Mouse (Mus musculus): ENCODE results near the gene Tmed8. TPM values are rescaled to one million over a fixed set of nuclear protein-coding genes. Genes with fewer than 3 reads are reported as not detected.

Gene Tmed8
- polyA plus RNA-seq, 1 experiment from 2014 or later: 4.9 TPM

- Histone ChIP-seq H3K4me1 (no peaks in the 10 kb centered on the region), H3K4me3 (no peak overlapping the region), H3K36me3 (peaks cover 21% of the 10 kb centered on the region; the same call in 1 of the 2 replicates), H3K27ac (no peak overlapping the region), H3K4me2 (replicated peaks) (no peak overlapping the region), H3K9ac (no peak overlapping the region), H3K9me3 (no peaks in the 10 kb centered on the region), H3K27me3 (replicated peaks) (no peaks in the 10 kb centered on the region)
- WGBS: 70% methylated on average over 3 of the region's 3 CpGs
- ATAC-seq (ENCODE audit: low FRiP score, low read depth): no peak
Observed at GRCm38 (mm10) chr12:87131619-87132018, 68.6 kb downstream of the Tmed8 start.

- H3K4me1 ChIP-seq: no peaks in the 10 kb centered on the region
- H3K27me3 ChIP-seq (replicated peaks): no peaks in the 10 kb centered on the region
- H3K4me2 ChIP-seq (replicated peaks): no peak overlapping the region
- no peak overlapping the region for H3K27ac ChIP-seq
- H3K4me3 ChIP-seq: no peak overlapping the region
- WGBS: 89% methylated on average over 2 of the region's 2 CpGs
- peaks cover 21% of the 10 kb centered on the region; the same call in 1 of the 2 replicates for H3K36me3 ChIP-seq
- no peaks in the 10 kb centered on the region for H3K9me3 ChIP-seq
- no peak for ATAC-seq (ENCODE audit: low FRiP score, low read depth)
- H3K9ac ChIP-seq: no peak overlapping the region
Observed at GRCm38 (mm10) chr12:87131181-87131580, 69.1 kb downstream of the Tmed8 start.

GRCm38 (mm10) chr12:87130224-87130623, 70.0 kb downstream of the Tmed8 start:
- Histone ChIP-seq H3K27me3 (replicated peaks) (no peaks in the 10 kb centered on the region), H3K4me1 (no peaks in the 10 kb centered on the region), H3K27ac (no peak overlapping the region), H3K9ac (no peak overlapping the region), H3K36me3 (peaks cover 20% of the 10 kb centered on the region), H3K4me3 (no peak overlapping the region), H3K4me2 (replicated peaks) (no peak overlapping the region), H3K9me3 (no peaks in the 10 kb centered on the region)
- no peak for ATAC-seq (ENCODE audit: low FRiP score, low read depth)
- 89% methylated on average over 4 of the region's 4 CpGs for WGBS

- WGBS: 78% methylated on average over 4 of the region's 4 CpGs
- no peak overlapping the region for H3K9ac ChIP-seq
- H3K27ac ChIP-seq: no peak overlapping the region
- no peak overlapping the region for H3K4me2 ChIP-seq (replicated peaks)
- H3K36me3 ChIP-seq: peaks cover 28% of the 10 kb centered on the region
- no peaks in the 10 kb centered on the region for H3K4me1 ChIP-seq
- H3K9me3 ChIP-seq: no peaks in the 10 kb centered on the region
- no peaks in the 10 kb centered on the region for H3K27me3 ChIP-seq (replicated peaks)
- ATAC-seq (ENCODE audit: low FRiP score, low read depth): no peak
- H3K4me3 ChIP-seq: no peak overlapping the region
Observed at GRCm38 (mm10) chr12:87127256-87127655, 73.0 kb downstream of the Tmed8 start.

- no peak overlapping the region for H3K4me2 ChIP-seq (replicated peaks)
- no peak for ATAC-seq (ENCODE audit: low FRiP score, low read depth)
- H3K27ac ChIP-seq: no peak overlapping the region
- H3K9ac ChIP-seq: no peak overlapping the region
- H3K36me3 ChIP-seq: peaks cover 31% of the 10 kb centered on the region
- H3K9me3 ChIP-seq: no peaks in the 10 kb centered on the region
- no peak overlapping the region for H3K4me3 ChIP-seq
- H3K4me1 ChIP-seq: no peaks in the 10 kb centered on the region
- no peaks in the 10 kb centered on the region for H3K27me3 ChIP-seq (replicated peaks)
- WGBS: 94% methylated on average over 4 of the region's 4 CpGs
Observed at GRCm38 (mm10) chr12:87121918-87122589, 78.2 kb downstream of the Tmed8 start.

Other genes starting within 250 kb of the Tmed8 start
- 7.4 and 9.7 TPM in 2 replicates for gene Zdhhc22, start 210.0 kb downstream of the Tmed8 start, polyA plus RNA-seq (2016; fragmentation: Nextera tagmentation; extraction: Ambion mirVana)
- 2.7 and 2.8 TPM in 2 replicates for gene Tmem63c, start 179.1 kb downstream of the Tmed8 start, polyA plus RNA-seq (2016; fragmentation: Nextera tagmentation; extraction: Ambion mirVana)
- gene Ngb, start 97.9 kb downstream of the Tmed8 start, polyA plus RNA-seq (2016; fragmentation: Nextera tagmentation; extraction: Ambion mirVana): 0.49 and 0.60 TPM in 2 replicates
- 24.6 and 29.7 TPM in 2 replicates for gene Gstz1, start 53.3 kb downstream of the Tmed8 start, polyA plus RNA-seq (2016; fragmentation: Nextera tagmentation; extraction: Ambion mirVana)
- 12.5 and 13.2 TPM in 2 replicates for gene Pomt2, start 52.5 kb downstream of the Tmed8 start, polyA plus RNA-seq (2016; fragmentation: Nextera tagmentation; extraction: Ambion mirVana)
- gene Samd15, start 731 bp downstream of the Tmed8 start, polyA plus RNA-seq (2016; fragmentation: Nextera tagmentation; extraction: Ambion mirVana): 1.8 and 2.4 TPM in 2 replicates
- gene Noxred1, start 38.3 kb upstream of the Tmed8 start, polyA plus RNA-seq (2016; fragmentation: Nextera tagmentation; extraction: Ambion mirVana): 1.6 and 1.9 TPM in 2 replicates
- 62.0 and 62.8 TPM in 2 replicates for gene Vipas39, start 65.8 kb upstream of the Tmed8 start, polyA plus RNA-seq (2016; fragmentation: Nextera tagmentation; extraction: Ambion mirVana)
- 196 and 197 TPM in 2 replicates for gene Ahsa1, start 66.0 kb upstream of the Tmed8 start, polyA plus RNA-seq (2016; fragmentation: Nextera tagmentation; extraction: Ambion mirVana)
- 0.32 and 0.54 TPM in 2 replicates for gene Ism2, start 99.3 kb upstream of the Tmed8 start, polyA plus RNA-seq (2016; fragmentation: Nextera tagmentation; extraction: Ambion mirVana)
- gene Sptlc2, start 187.9 kb upstream of the Tmed8 start, polyA plus RNA-seq (2016; fragmentation: Nextera tagmentation; extraction: Ambion mirVana): 65.0 and 66.3 TPM in 2 replicates
- gene Slirp, start 243.4 kb upstream of the Tmed8 start, polyA plus RNA-seq (2016; fragmentation: Nextera tagmentation; extraction: Ambion mirVana): 243 and 264 TPM in 2 replicates
- 53.2 and 60.3 TPM in 2 replicates for gene Alkbh1, start 243.6 kb upstream of the Tmed8 start, polyA plus RNA-seq (2016; fragmentation: Nextera tagmentation; extraction: Ambion mirVana)

Data from neural tube, embryonic 12.5 days (tissue).